Mouse (Mus musculus) lung, postnatal 25 days (tissue): ENCODE data around the gene Ust.
"Not testable (repeated sequence)": the region's sequence is repeated elsewhere in the genome, so short reads cannot be mapped to it uniquely, and the experiment has no call there.

ENCODE experiments used
- DNase-seq: peaks from one replicate; pipeline ENCODE4 v3.0.0; 2022; ENCODE audit warnings: low spot score

The Ust gene

DNA sequence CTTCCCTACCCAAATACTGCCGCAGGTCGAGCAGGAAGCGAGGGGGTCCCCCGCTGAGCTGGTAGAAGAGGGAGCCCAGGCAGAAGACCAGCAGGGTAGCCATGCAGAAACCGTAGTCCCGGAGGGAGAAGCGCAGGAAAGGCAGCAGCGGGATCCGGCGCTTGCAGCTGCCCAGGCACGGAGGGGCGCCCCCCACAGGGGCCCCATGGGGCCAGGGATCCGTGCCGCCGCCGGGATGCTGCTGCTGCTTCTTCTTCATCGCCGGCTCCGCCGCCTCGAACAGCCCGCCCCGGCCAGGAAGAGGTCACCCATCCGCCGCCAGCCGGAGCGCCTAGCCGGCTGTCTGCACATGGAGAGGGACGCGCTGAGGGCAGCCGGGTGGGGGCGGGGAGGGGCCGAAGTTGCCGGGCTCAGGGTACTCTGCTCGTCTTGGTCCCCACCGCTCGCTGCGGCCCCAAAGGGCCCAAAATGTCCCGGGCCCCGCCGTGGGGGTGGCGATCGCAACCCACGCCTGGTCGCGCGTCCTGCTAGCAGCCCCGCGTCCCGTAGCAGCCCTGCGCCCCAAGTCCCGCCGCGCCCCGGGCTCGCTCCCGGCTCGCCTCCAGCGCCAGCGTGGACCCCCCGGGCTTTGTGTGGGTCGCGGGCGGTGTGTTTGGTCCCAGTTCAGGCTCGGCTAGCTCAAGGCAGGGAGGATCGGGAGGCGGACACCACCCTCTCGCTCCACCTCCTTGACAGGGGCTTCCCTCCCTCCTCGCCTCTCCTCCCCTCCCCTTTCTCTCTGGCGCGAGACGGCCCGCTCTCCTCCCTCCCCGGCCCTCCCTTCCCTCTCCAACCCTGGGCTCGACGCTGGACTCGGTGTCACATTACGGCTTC is at the start of gene Ust:
Gene Ust (minus strand): TSS at position 685 of the 873 bp plus-strand sequence.
- DNase-seq, result peak; percentile 83

DNA sequence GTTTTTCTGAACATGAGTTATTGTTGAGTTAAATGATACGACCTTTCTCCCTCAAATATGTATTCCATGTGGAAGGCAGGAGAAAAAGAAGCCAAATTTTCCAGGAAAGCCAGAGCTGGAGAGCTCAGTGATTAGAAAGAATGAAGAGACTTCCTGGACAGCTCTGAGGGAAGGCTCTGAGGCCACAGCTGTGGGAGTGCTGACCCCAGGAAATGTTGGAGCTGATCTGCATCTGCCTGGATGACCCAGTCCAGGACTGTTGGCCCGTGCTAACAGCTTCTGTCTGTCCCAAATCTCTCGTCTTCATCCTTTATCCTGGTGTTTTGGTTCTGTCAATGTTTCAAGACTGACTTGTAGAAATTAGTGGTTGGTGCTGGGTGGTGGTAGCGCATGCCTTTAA is 42.7 kb upstream of the Ust start:
- no peak for DNase-seq

DNA sequence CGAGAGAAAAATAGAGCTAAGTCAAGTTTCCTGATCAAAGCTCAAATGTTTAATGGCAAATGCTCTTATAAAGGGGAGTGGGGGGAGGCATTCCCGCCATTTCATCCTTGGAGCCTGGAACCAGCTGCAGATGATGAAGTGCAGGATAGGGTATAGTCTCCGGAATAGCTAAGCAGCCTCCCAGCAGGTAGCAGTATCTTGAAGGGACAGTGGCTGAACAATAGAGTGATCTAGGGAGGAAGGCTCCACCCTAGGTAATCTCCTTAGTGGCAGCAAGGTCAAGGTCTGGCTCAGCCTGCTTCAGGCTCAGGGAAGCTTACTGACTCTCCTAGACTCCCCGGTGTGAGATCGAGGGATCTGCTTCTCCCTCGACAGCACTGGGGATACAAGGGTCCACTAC is 40.9 kb upstream of the Ust start:
- not testable (repeated sequence) for DNase-seq

DNA sequence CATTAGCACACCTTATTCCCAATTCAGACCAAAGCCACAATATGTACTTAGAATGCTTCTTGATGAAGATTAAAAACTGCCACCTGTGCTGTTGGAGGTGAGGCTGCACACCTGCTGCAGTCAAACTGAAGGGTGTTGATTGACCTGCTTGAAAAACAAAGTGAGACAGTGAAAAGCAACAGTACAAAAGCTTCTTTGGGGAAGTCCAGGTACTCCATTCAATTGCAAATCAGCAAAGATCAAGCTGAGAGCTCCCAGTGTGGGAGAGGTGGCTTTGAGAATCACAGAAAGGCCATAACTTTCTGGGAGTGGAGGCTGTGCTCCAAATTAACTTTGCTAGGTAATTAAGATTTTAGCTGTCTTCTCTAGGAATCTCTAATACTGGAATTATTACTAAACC is 33.6 kb upstream of the Ust start:
- not testable (repeated sequence) for DNase-seq

DNA sequence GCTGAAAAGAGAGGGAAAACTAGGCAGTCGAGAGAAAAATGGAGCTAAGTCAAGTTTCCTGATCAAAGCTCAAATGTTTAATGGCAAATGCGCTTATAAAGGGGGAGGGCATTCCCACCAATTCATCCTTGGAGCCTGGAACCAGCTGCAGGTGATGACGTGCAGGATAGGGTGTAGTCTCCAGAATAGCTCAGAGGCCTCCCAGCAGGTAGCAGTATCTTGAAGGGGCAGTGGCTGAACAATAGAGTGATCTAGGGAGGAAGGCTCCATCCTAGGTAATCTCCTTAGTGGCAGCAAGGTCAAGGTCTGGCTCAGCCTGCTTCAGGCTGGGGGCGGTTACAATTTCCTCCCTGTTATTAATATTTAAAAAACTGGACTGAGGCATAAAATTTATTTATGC is 33.0 kb upstream of the Ust start:
- not testable (repeated sequence) for DNase-seq

DNA sequence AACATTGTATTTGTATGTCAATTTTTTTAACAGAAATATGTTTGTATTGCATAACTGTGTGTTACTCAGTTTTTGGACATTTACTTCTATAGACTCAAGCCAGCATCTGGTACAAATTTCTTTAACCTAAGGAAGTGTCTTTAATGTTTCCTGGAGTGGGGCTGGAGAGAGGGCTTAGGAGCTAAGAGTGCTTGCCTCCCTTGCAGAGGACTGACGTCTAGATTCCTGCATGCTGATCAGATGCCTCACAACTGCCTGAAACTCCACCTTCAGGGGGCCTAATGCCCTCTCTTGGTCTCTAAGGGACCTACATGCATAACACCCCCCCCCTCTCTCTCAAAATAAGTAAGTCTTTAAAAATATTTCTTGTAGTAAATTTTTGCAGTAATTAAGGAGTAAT is 22.9 kb upstream of the Ust start:
- no peak for DNase-seq

DNA sequence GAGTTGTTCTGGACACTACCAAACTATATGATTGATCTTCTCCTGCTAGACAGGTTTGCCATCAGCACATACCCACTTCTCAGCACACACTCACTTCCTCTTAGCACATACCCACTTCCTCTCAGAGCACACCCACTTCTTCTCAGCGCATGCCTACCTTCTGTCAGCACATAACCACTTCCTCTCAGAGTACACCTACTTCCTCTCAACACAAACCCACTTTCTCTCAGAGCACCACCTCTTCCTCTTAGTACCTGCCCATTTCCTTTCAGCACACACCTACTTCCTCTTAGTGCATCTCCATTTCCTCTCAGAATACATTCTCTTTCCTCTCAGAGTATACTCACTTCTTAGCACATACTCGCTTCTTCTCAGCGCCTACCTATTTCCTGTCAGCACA is 16.8 kb upstream of the Ust start:
- no peak for DNase-seq

DNA sequence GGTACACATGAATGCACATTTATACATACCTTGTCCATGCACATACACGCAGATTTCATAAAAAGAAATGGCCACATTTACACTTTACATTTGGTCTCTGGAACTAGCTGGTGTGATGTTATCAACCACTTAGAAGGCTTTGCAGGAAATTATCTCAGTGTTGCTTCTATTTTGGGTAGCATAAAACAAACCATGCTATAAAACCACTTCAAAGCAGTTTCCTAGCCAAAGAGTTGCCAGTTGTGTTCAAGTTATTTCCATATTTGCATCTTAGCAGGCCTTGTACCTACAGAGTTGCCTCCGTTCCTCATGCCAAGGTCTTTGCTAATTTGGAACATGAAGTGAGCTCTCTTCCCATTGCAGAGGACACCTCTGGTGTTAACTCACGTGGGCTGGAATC is 13.0 kb upstream of the Ust start:
- DNase-seq, result no peak

DNA sequence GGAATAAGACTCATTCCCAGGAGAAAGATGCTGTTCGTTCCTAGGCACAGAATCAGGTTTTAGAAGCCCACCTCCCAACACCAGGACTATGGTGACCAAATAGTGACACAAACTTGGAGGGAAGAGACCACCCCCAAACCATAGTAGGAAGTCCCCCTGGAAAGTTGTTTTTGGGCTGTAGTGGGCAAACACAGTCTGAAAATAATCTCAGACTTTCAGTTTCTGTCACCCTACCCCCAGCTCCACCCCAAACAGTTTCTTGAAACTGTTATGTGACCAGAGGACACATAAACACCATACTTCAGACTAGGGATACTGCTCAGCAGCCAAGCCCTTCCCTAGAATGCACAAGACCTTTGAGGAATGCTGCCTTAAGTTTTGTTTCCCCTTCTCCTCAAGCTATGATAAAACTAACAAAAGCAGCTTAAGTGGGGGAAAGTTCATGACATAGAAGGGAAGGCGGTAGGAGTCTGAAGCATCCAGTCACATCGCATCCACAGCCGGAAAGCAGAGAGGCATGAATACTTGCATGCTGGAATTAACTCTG is 12.0 kb upstream of the Ust start:
- DNase-seq, result no peak

DNA sequence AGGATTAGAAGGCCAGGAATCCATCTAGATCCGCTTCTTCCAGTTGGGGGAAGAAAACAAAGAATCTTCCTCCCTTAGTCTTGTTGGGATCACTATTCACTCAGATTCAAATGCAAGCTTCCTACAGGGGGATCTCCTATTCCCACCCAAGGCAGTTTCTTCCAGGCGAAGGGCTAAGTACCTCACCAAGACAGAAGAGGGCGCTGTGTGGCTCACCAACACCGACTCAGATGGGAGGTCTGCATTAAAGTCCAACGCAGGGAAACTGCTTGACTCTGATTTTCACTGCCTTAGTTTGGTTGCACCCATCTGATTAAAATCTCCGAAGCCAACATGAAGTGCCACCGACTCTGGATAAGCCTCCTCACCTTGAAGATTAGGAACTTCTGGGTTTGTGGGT is 10.5 kb upstream of the Ust start:
- no peak for DNase-seq

DNA sequence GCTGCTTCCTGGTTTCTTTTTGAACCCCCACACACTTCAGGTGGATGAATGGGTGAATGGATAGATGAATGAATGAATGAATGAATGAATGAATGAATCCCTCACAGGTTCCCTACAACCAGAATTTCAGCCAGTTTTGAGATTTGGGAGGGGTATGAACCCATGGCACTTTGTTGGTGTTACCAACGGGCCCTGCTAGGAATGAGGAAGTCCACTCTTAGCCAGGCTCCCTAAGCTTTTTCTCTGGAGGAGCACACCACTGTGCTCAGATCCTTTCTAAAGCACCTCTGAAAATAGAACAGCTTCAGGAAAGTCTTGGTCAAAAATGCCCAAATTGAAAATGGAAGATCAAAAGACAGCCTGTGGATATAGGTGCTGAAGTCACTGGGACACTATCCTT is 6.7 kb upstream of the Ust start:
- no peak for DNase-seq

DNA sequence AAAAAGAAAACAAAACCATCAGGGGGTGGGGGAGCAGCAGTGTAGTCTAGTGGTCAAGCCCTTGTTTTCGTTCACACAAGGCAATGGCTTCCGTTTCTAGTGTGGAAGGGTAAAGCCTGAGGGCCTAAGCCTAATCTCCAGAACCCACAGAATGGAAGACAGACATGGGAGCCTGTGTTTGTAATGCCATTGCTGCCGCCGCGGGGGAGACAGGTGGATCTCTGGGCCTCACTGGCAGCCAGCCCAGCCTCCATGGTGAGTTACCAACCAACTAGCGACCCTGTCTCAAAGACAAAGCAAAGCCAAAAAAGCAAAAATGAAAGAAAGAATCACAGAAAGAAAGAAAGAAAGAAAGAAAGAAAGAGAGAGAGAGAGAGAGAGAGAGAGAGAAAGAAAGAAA is 2.9 kb upstream of the Ust start:
- no peak for DNase-seq

DNA sequence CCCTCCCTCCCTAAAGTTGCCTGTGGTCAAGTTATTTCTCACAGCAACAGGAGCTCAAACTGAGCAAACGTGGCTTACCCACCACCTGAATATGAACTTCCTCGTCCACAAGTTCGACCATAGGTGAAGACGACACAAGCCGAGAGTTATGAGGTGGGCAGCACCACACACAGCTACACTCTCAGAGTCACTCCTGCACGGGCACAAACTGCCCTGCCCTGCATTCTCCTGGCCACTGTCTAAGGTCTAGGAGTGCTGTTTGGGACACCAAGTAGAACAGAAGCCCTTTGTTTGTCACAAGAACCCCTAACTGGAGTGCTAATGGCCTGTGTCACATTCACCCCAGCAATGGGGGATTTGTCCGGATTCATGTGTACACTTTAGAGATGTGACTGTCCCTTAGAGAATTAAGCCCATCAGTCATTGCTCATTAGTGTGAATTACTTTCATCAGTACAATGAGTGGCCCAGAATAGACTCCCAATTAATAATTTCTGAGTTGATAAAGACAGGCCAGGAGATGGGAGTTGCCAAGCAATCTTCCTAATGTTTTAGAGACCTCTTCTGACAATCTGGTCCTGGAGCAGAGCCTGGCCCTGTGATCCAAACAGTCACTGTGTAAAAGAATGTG is 2.3 kb upstream of the Ust start:
- no peak for DNase-seq

DNA sequence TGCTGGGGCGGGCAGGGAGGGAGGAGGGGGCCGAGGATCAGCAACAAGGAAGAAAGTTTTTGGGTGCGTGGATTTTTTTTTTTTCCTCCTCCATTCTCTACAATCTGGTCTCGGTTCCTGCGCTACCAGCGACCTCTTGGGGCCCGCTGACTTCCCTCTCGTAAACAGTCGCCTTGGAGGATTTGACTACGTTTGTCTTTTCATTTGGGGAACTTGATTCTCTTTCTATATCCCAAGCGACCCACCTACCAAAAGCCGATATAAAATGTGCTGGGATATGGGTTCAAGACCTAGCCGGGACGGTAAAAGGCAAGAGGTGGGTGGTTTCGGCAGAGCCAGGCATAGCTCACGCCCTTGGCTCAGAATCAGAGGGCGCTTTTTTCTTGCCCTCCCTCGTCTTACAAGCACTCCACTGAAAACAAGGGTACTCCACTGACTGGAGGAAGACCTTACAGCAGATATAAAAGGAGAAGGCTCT is 428 bp upstream of the Ust start:
- no peak for DNase-seq

DNA sequence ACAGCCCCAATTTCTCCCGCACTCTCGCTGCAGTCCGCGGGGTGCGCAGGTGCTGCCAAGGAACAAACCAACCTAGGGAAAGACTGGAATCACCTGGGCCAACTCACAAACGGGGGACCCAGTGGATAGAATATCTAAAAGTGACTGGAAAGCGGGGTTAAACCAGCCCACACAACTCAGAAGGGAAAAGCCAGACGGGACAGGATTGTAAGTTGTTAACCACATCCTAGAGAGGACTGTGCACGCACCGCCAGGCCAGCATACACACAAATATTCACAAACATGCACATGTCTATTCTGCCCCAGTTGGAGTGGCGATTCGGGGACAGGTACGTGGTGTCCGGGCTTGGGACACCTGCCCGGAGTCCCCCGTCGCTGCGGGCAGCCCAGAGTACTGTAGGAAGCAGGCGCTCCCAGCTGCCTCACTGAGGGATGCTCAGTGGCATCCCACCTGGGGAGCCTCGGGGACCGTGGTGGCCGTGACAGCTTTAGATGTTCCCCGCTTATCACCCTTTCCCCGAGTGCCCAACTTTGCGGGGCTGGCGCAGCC is 959 bp downstream of the Ust start:
- no peak for DNase-seq

DNA sequence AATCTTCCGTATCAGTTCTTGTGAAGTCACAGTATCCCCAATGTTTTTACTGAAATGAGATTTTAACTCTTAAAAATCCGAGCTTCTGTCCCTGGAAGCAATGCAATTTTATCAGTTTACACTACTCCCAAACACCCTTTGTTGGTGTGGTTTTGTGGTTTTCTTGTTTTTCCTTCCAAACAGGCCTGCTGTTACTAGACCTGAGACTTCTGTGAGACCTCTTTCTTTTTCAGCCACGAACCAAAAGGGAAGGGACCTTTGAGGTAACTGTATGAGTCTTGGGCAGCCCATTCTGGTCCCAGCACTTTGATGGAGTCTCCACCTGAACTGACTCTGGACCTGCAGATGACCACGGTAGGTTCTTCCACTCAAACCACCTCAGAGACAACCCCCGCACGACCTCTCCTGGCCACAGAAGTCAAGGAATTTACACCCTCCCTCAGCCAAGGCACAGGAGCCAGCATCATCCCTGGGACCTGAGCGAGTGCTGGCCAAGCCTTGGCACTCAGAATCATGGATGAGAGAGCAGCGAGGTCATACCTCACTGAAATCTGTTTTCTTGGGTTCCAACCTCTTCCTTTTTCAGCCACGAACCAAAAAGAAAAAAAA is 1.6 kb downstream of the Ust start:
- no peak for DNase-seq

DNA sequence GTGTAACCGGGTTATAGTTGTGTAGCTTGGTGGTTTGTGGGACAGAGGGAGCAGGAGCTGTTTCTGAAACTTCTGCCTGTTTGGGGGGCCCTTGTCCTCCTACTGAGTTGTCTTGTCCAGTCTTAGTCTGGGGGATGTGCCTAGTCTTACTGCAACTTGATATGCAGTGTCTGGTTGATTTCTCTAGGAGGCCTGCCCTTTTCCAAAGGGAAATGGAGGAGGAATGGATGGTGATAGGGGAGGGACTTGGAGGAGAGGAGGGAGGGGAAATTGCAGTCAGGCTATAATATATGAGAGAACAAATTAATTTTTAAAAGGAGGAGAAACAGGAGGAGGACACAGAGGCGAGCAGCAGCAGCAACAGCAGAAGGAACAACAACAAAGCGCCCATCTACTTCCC is 4.9 kb downstream of the Ust start:
- DNase-seq, result no peak

DNA sequence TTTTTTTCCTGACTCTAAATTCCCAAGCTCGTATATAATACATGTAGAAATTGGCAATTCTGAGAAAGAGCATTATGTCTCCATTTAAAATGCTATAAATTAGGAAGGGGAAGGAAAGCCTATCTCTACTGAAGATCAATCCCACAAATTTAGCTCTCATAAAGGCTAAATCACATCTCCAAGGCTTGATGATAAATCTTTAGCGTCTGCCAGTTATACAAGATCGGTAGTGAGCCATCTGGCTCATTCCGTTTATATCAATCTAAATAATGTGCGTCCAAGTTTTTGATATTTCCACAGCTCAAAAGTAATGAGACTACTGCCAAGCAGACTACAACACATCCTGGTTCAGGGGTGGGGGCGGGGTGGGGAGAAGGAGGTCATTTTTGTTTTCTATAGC is 6.4 kb downstream of the Ust start:
- no peak for DNase-seq

DNA sequence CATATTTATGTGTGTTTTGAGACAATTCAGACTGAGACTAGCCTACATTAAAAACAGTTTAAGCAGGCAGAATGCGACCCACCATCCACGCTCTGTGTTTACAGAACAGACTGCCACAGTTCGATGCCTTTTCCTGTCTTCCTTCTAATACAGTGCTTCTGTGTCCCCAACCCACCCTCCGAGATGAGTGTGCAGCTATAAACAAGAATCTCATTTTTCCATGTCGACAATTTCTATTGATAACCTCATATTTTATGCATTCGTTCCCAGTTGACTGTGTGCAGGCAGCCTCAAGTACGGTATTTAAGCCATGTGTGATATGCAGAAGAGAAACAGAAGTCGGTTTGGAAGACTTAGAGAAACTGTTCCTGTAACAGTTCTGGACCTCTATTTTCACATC is 6.9 kb downstream of the Ust start:
- DNase-seq, result no peak

DNA sequence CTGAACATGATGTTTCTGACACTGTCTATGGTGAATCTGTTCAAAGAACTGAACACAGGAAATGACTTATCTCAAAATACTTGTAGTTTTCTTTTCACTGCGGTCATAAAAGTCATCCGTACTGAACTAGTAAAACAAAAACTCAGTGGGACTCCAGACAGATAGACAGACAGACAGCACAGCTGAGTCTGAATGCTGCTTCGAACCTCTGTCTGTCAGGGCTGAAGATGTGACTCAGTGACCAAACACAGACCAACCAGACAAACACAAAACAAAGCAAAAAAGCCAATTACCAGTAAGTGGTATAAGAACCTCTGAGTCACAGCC is 12.4 kb downstream of the Ust start:
- DNase-seq, result no peak

DNA sequence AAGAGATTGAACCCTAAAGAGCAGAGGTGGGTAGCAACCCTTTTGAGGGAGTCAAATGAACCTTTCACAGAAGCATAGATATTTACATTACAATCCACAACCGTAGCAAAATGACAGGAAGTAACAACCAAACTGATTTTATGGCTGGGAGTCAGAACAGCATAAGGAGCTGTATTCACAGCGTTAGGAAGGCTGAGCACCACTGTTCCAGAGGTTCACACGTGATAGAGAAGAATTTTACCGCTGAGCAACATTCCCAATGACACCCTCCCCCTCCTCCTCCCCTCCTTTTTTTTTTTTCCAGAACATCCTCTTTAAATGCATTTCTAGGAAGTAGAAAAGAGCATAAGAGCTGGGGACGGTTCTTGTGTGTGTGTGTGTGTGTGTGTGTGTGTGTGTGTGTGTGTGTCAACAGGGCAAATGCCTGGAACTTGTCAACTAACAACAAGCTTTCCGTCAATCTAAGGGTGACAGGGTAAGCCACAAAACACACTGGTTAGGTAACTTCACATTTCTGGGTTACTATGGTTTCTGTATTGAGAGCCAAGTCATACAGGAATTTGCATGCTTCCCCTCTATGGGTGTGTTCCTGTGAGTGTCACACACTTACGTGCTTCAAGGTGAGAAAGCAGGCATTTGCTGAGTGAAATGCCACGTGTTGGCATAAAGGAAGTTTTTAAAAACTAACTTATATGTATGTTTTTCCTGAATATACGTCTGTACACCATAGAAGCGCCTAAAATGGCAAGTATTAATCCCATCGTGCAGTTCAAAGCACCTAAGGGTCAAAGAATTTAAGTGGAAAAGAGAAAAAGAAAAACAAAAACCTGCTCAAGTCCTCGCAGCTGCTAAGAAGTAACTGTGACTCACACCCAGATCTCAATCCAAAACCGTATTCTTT is 13.0 kb downstream of the Ust start:
- peak; percentile 41 for DNase-seq

DNA sequence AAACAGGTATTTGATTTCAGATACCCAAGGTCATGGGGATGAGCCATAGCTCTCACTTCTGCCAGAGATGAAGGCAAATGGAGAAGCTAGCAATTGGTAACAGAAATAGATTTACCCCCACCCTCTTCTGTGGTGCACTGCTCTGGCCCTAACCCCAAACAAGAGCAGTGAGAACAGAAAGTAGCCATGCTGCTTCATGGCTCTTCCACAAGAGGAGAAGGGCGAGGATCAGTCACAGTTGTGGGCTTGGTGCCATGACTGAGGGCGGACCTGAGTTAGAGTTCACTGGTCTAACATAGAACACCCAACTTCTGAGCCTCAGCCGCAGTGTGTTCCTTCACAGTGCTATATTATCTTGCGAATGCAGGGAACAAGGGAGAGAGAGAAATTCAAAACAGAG is 13.8 kb downstream of the Ust start:
- no peak for DNase-seq
